Comparison of ENCODE assay signal across 19 mouse cellular contexts in the genomic region with DNA sequence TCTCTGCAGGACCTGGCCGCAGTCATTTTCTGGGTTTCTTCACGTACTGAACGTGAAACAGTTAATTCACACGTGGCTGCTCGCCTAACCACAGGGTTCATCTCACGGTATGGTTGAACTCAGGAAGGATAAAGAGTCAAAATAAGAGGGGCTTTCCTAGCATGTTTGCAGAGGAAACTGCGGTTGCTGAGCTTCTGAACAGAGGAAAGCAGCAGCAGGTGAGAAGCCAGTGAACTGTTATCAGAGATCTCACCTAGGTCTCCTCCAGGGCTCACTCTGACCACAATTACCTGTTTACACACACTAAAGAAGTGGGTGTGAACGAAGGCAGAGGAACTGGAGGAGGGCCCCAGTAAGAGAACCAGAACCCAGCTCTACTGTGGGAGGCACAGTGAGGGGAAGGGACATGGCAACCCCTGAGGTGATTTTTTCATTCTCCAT. TPM values are rescaled to one million over a fixed set of nuclear protein-coding genes. Genes with fewer than 3 reads are reported as not detected.
A peak's percentile ranks its signal among the peaks of the same experiment; 100 is the strongest.
DNase-seq lines count a peak whose midpoint lies in the region; ATAC-seq and TF ChIP-seq lines count a peak whose summit lies in the region.
"Had no signal": no experiment of that assay in that cellular context is flagged by ENCODE, and none has a peak within 500 bp of the region (broad histone marks: within the 10 kb centered on the region; RNA-seq: fewer than 3 reads in every experiment).

No protein-coding gene starts in this region.

- TF ChIP-seq POLR2A in liver, adult 2 months (IDR thresholded peaks at IDR 0.05; ENCODE audit: extremely low read depth, insufficient read depth, low read length), result no peak

- H3K36me3 ChIP-seq in liver, adult 2 months (ENCODE audit: control insufficient read depth, insufficient read depth, low read length), result no peaks in the 10 kb centered on the region
- no peaks in the 10 kb centered on the region for H3K36me3 ChIP-seq in liver, embryonic 11.5 days (ENCODE audit: control insufficient read depth, insufficient read depth, low read length)
- H3K36me3 ChIP-seq: embryonic facial prominence, embryonic 15.5 days; limb, embryonic 12.5 days; lung, embryonic 15.5 days; midbrain, embryonic 13.5 days; neural tube, embryonic 13.5 days had no signal

- no peaks in the 10 kb centered on the region for H3K27me3 ChIP-seq in liver, adult 2 months (ENCODE audit: control insufficient read depth, insufficient read depth, low read length)
- H3K27me3 ChIP-seq in liver, embryonic 11.5 days (replicated peaks; ENCODE audit: control insufficient read depth, insufficient read depth, low read length), result no peaks in the 10 kb centered on the region
- H3K27me3 ChIP-seq: embryonic facial prominence, embryonic 15.5 days; limb, embryonic 12.5 days; lung, embryonic 15.5 days; midbrain, embryonic 13.5 days; neural tube, embryonic 13.5 days had no signal

- no peak overlapping the region for H3K4me2 ChIP-seq in liver, embryonic 11.5 days
- H3K4me2 ChIP-seq: embryonic facial prominence, embryonic 15.5 days; limb, embryonic 12.5 days; lung, embryonic 15.5 days; midbrain, embryonic 13.5 days; neural tube, embryonic 13.5 days had no signal

- no peaks in the 10 kb centered on the region for H3K79me2 ChIP-seq in liver, adult 2 months (ENCODE audit: control insufficient read depth, insufficient read depth, low read length)

- H3K4me1 ChIP-seq in liver, adult 2 months (ENCODE audit: control insufficient read depth, insufficient read depth, low read length), result no peaks in the 10 kb centered on the region
- no peaks in the 10 kb centered on the region for H3K4me1 ChIP-seq in liver, embryonic 11.5 days (replicated peaks; ENCODE audit: control insufficient read depth, insufficient read depth, low read length)
- H3K4me1 ChIP-seq: embryonic facial prominence, embryonic 15.5 days; limb, embryonic 12.5 days; lung, embryonic 15.5 days; midbrain, embryonic 13.5 days; neural tube, embryonic 13.5 days had no signal

- no peaks in the 10 kb centered on the region for H3K9me3 ChIP-seq in liver, embryonic 11.5 days (ENCODE audit: control insufficient read depth, low read length)
- H3K9me3 ChIP-seq: embryonic facial prominence, embryonic 15.5 days; limb, embryonic 12.5 days; lung, embryonic 15.5 days; midbrain, embryonic 13.5 days; neural tube, embryonic 13.5 days had no signal

- no peak overlapping the region for H3K4me3 ChIP-seq in liver, adult 2 months (ENCODE audit: insufficient read depth, low read depth, low read length)
- H3K4me3 ChIP-seq in liver, embryonic 11.5 days (ENCODE audit: low read depth, low read length), result no peak overlapping the region
- H3K4me3 ChIP-seq: embryonic facial prominence, embryonic 15.5 days; limb, embryonic 12.5 days; lung, embryonic 15.5 days; midbrain, embryonic 13.5 days; neural tube, embryonic 13.5 days had no signal

- 56% methylated on average over 8 of the region's 8 CpGs for WGBS in liver, adult 2 months
- 30% methylated on average over 8 of the region's 8 CpGs for WGBS in liver, embryonic 11.5 days

- no peak for TF ChIP-seq CTCF in liver, adult 2 months (IDR thresholded peaks at IDR 0.05; ENCODE audit: low read depth, low read length)

- no peak overlapping the region for H3K9ac ChIP-seq in liver, adult 2 months (ENCODE audit: low read depth, low read length)
- no peak overlapping the region for H3K9ac ChIP-seq in liver, embryonic 11.5 days (ENCODE audit: low read depth, low read length)
- H3K9ac ChIP-seq: embryonic facial prominence, embryonic 15.5 days; limb, embryonic 12.5 days; lung, embryonic 15.5 days; midbrain, embryonic 13.5 days; neural tube, embryonic 13.5 days had no signal

- intact Hi-C loops in left cerebral cortex, postnatal 36 days (cut with DNase I), result no loop called here

- no peak overlapping the region for H3K27ac ChIP-seq in liver, adult 2 months (replicated peaks; ENCODE audit: insufficient read depth, low read depth, low read length)
- H3K27ac ChIP-seq in liver, embryonic 11.5 days (ENCODE audit: low read depth, low read length), result no peak overlapping the region
- H3K27ac ChIP-seq: embryonic facial prominence, embryonic 15.5 days; limb, embryonic 12.5 days; lung, embryonic 15.5 days; midbrain, embryonic 13.5 days; neural tube, embryonic 13.5 days; stomach, postnatal 0 days had no signal

- peak; percentile 30 for DNase-seq in liver, adult 2 months (ENCODE audit: extremely low read depth, low read depth, low spot score)
- no peak for DNase-seq in liver, embryonic 11.5 days (ENCODE audit: low spot score)
- DNase-seq in spleen, adult 18-20 months, result peak; percentile 55 to 69
- DNase-seq in thymus, postnatal 4 days, result peak; percentile 68
- DNase-seq in right cerebral cortex, postnatal 10 days (ENCODE audit: low spot score in 2 of 2), result no peak
- DNase-seq in urinary bladder, postnatal 36 days (ENCODE audit: low spot score in 2 of 2), result no peak
- DNase-seq in left cerebral cortex, postnatal 36 days (ENCODE audit: low spot score in 2 of 2), result no peak
- DNase-seq: cerebellum, postnatal 10 days; heart, postnatal 14 days; kidney, adult 18-20 months; layer of hippocampus, adult 9-11 months had no signal

- ATAC-seq in liver, embryonic 11.5 days (replicated peaks; ENCODE audit: low FRiP score), result no peak
- peak; percentile 80 for ATAC-seq in hematopoietic stem cell, adult 5-6 weeks (replicated peaks in 1 of 2; ENCODE audit: insufficient read depth in 1 of 2, low FRiP score in 2 of 2, low TSS enrichment in 1 of 2, low read depth in 1 of 2, poor library complexity in 2 of 2, severe bottlenecking in 2 of 2)
- ATAC-seq: forebrain, embryonic 16.5 days; midbrain, embryonic 13.5 days had no signal

RNA-seq across cellular contexts. Expression of a gene that starts 6.0 kb away (rescaled TPM):
- 4.1 and 5.0 TPM in 2 replicates for total RNA-seq in liver, adult 2 months (2014; rRNA removed)
- 2.5 TPM in 2 replicates for polyA plus RNA-seq in liver, adult 2 months (2012; rRNA removed)
- polyA plus RNA-seq in liver, embryonic 11.5 days (2014; fragmentation: Nextera tagmentation; extraction: Ambion mirVana), result 14.1 and 15.4 TPM in 2 replicates
- 122 and 153 TPM in 2 replicates for total RNA-seq in hematopoietic stem cell, adult 5-6 weeks (2017)
- total RNA-seq in left cerebral cortex, postnatal 36 days (2021), result 1 to 10 TPM; 1.9 to 3.1 TPM

RNA-seq across cellular contexts. Expression of a gene that starts 13.1 kb away (rescaled TPM):
- total RNA-seq in liver, adult 2 months (2014; rRNA removed), result 1.2 and 3.3 TPM in 2 replicates
- 2.8 and 3.3 TPM in 2 replicates for polyA plus RNA-seq in liver, adult 2 months (2012; rRNA removed)
- polyA plus RNA-seq in liver, embryonic 11.5 days (2014; fragmentation: Nextera tagmentation; extraction: Ambion mirVana), result 3.5 and 4.0 TPM in 2 replicates
- total RNA-seq in hematopoietic stem cell, adult 5-6 weeks (2017), result 39.8 and 45.8 TPM in 2 replicates
- 1 to 10 TPM in 1 of 2 experiments, under 1 TPM in 1; 0.96 to 1.1 TPM for total RNA-seq in left cerebral cortex, postnatal 36 days (2021)

RNA-seq across cellular contexts. Expression of a gene that starts 14.5 kb away (rescaled TPM):
- 0.37 and 0.47 TPM in 2 replicates for total RNA-seq in liver, adult 2 months (2014; rRNA removed)
- 0.19 and 0.35 TPM in 2 replicates for polyA plus RNA-seq in liver, adult 2 months (2012; rRNA removed)
- polyA plus RNA-seq in liver, embryonic 11.5 days (2014; fragmentation: Nextera tagmentation; extraction: Ambion mirVana), result not detected in 2 replicates
- total RNA-seq in hematopoietic stem cell, adult 5-6 weeks (2017), result 11.0 and 25.5 TPM in 2 replicates
- not detected for total RNA-seq in left cerebral cortex, postnatal 36 days (2021)
- polyA plus RNA-seq: forebrain, embryonic 16.5 days; limb, embryonic 12.5 days; lung, embryonic 15.5 days; midbrain, embryonic 13.5 days; neural tube, embryonic 13.5 days; stomach, postnatal 0 days had no signal

RNA-seq across cellular contexts. Expression of a gene that starts 14.5 kb away (rescaled TPM):
- not detected in 2 replicates for total RNA-seq in liver, adult 2 months (2014; rRNA removed)
- polyA plus RNA-seq in liver, adult 2 months (2012; rRNA removed), result not detected in 2 replicates
- 0.77 and 2.2 TPM in 2 replicates for polyA plus RNA-seq in liver, embryonic 11.5 days (2014; fragmentation: Nextera tagmentation; extraction: Ambion mirVana)
- total RNA-seq in hematopoietic stem cell, adult 5-6 weeks (2017), result 100 and 477 TPM in 2 replicates
- not detected for total RNA-seq in left cerebral cortex, postnatal 36 days (2021)
- polyA plus RNA-seq: forebrain, embryonic 16.5 days; midbrain, embryonic 13.5 days had no signal

RNA-seq across cellular contexts. Expression of a gene that starts 24.9 kb away (rescaled TPM):
- total RNA-seq in liver, adult 2 months (2014; rRNA removed), result 13.9 and 19.1 TPM in 2 replicates
- 2.6 and 2.8 TPM in 2 replicates for polyA plus RNA-seq in liver, adult 2 months (2012; rRNA removed)
- polyA plus RNA-seq in liver, embryonic 11.5 days (2014; fragmentation: Nextera tagmentation; extraction: Ambion mirVana), result 18.0 and 18.6 TPM in 2 replicates
- total RNA-seq in hematopoietic stem cell, adult 5-6 weeks (2017), result 416 and 544 TPM in 2 replicates
- total RNA-seq in left cerebral cortex, postnatal 36 days (2021), result 1 to 10 TPM; 4.8 to 5.9 TPM

Comparison
In these comparisons a context has a peak if more than half of its experiments do, and no peak if none do; other contexts are left out.
1. DNase-seq: peak in liver, adult 2 months (single experiment), spleen, adult 18-20 months (2 of 2) and thymus, postnatal 4 days (single experiment); none in liver, embryonic 11.5 days (single experiment), right cerebral cortex, postnatal 10 days (0 of 2), urinary bladder, postnatal 36 days (0 of 2) and left cerebral cortex, postnatal 36 days (0 of 2).
2. RNA of a gene that starts 6.0 kb away (total RNA-seq): 122 to 153 TPM in hematopoietic stem cell, adult 5-6 weeks; 4.1 to 5.0 TPM in liver, adult 2 months and 1.9 to 3.1 TPM in left cerebral cortex, postnatal 36 days; every median in the first group is over 10 times any median in the second.